Mouse (Mus musculus) liver, embryonic 11.5 days (tissue): ENCODE measurements around the gene Ibtk. TPM values are rescaled to one million over a fixed set of nuclear protein-coding genes. Genes with fewer than 3 reads are reported as not detected.

Experiments used
- ATAC-seq: fragments of 200-750 bp; cut with Nextera tagmentation; replicated peaks from 2 replicates; pipeline ENCODE4 v1.8.0; 2017; ENCODE audit warnings: moderate number of reproducible peaks, mild to moderate bottlenecking, moderate TSS enrichment, moderate library complexity; ENCODE audit not compliant: low FRiP score
- DNase-seq: peaks from one replicate; pipeline ENCODE4 v3.0.0-alpha.2; 2017; ENCODE audit warnings: low spot score
- H3K27ac ChIP-seq: fragments of 300-500 bp; sonication (generic); 2 replicates; pipeline ENCODE4 v1.5.1; 2014; ENCODE audit warnings: mild to moderate bottlenecking, low read depth, low read length, control low read depth
- H3K27me3 ChIP-seq: fragments of 300-500 bp; sonication (generic); replicated peaks from 2 replicates; pipeline ENCODE4 v1.6.1; 2014; ENCODE audit warnings: low read length, mixed read lengths; ENCODE audit not compliant: control insufficient read depth, insufficient read depth
- H3K36me3 ChIP-seq: fragments of 300-500 bp; sonication (generic); 2 replicates; pipeline ENCODE4 v1.6.1; 2014; ENCODE audit warnings: mild to moderate bottlenecking, low read length, moderate library complexity, mixed read lengths; ENCODE audit not compliant: control insufficient read depth, insufficient read depth
- H3K4me1 ChIP-seq: fragments of 300-500 bp; sonication (generic); replicated peaks from 2 replicates; pipeline ENCODE4 v1.6.1; 2014; ENCODE audit warnings: low read length, mixed read lengths; ENCODE audit not compliant: control insufficient read depth, insufficient read depth
- H3K4me2 ChIP-seq: fragments of 300-500 bp; sonication (generic); 2 replicates; pipeline ENCODE4 v1.6.1; 2014; ENCODE audit warnings: mild to moderate bottlenecking, control low read depth, moderate library complexity
- H3K4me3 ChIP-seq: fragments of 300-500 bp; sonication (generic); 2 replicates; pipeline ENCODE4 v1.5.1; 2014; ENCODE audit warnings: low read depth, low read length, control low read depth
- H3K9ac ChIP-seq: fragments of 300-500 bp; sonication (generic); 2 replicates; pipeline ENCODE4 v1.6.1; 2014; ENCODE audit warnings: low read depth, low read length, control low read depth
- H3K9me3 ChIP-seq: fragments of 300-500 bp; sonication (generic); 2 replicates; pipeline ENCODE4 v1.6.1; 2016; ENCODE audit warnings: low read length, inconsistent platforms, mixed read lengths; ENCODE audit not compliant: control insufficient read depth
- WGBS: fragments of 180-500 bp; shearing (Covaris S2); extraction: QIAGEN DNeasy Blood & Tissue Kit; methylation state at CpG from one replicate; pipeline ENCODE4 v1.1.7; 2014; 5-methylcytosine and 5-hydroxymethylcytosine counted together
- polyA plus RNA-seq: library from polyadenylated mRNA; unstranded; fragments of >200 nt; fragmentation: Nextera tagmentation; extraction: Ambion mirVana; gene quantifications from 2 replicates; pipeline ENCODE4 v1.2.1, GENCODE M21; 2014

The Ibtk gene
- polyA plus RNA-seq, 1 experiment from 2014 or later: 33.2 TPM

GRCm38 (mm10) chr9:85742107-85742506 lies 7.0 kb downstream of the Ibtk start:
- DNase-seq (no peak), ATAC-seq (no peak)
- Histone ChIP-seq H3K27me3 (no peaks in the 10 kb centered on the region), H3K36me3 (peaks cover 9% of the 10 kb centered on the region; the same call in 1 of the 2 replicates), H3K9me3 (no peaks in the 10 kb centered on the region), H3K4me1 (no peaks in the 10 kb centered on the region), H3K9ac (no peak overlapping the region), H3K4me2 (no peak overlapping the region), H3K27ac (no peak overlapping the region), H3K4me3 (no peak overlapping the region)
- WGBS: 93% methylated on average over 4 of the region's 4 CpGs

- H3K9ac ChIP-seq: no peak overlapping the region
- no peak overlapping the region for H3K4me3 ChIP-seq
- H3K4me2 ChIP-seq: no peak overlapping the region
- H3K9me3 ChIP-seq: no peaks in the 10 kb centered on the region
- no peaks in the 10 kb centered on the region for H3K4me1 ChIP-seq
- no peaks in the 10 kb centered on the region for H3K27me3 ChIP-seq
- 91% methylated on average over 4 of the region's 4 CpGs for WGBS
- H3K36me3 ChIP-seq: peaks cover 15% of the 10 kb centered on the region; the same call in 1 of the 2 replicates
- DNase-seq: no peak
- ATAC-seq: no peak
- H3K27ac ChIP-seq: no peak overlapping the region
These were observed 9.9 kb downstream of the Ibtk start for GRCm38 (mm10) chr9:85739279-85739678.

- DNase-seq (no peak), ATAC-seq (no peak)
- Histone ChIP-seq H3K36me3 (peaks cover 24% of the 10 kb centered on the region), H3K4me2 (no peak overlapping the region), H3K4me3 (no peak overlapping the region), H3K9ac (no peak overlapping the region), H3K4me1 (no peaks in the 10 kb centered on the region), H3K27ac (no peak overlapping the region), H3K9me3 (no peaks in the 10 kb centered on the region), H3K27me3 (no peaks in the 10 kb centered on the region)
- 90% methylated on average over 4 of the region's 4 CpGs for WGBS
These were observed 14.3 kb downstream of the Ibtk start for GRCm38 (mm10) chr9:85734821-85735220.

GRCm38 (mm10) chr9:85724078-85724477 lies 25.1 kb downstream of the Ibtk start:
- WGBS: 94% methylated on average over 9 of the region's 9 CpGs
- H3K9ac ChIP-seq: no peak overlapping the region
- no peak for DNase-seq

GRCm38 (mm10) chr9:85717336-85717735 lies 31.8 kb downstream of the Ibtk start:
- Histone ChIP-seq H3K9ac (no peak overlapping the region), H3K4me1 (no peaks in the 10 kb centered on the region), H3K27me3 (no peaks in the 10 kb centered on the region), H3K4me3 (no peak overlapping the region), H3K9me3 (no peaks in the 10 kb centered on the region), H3K27ac (no peak overlapping the region), H3K36me3 (peaks cover 36% of the 10 kb centered on the region), H3K4me2 (no peak overlapping the region)
- WGBS: 91% methylated on average over 7 of the region's 7 CpGs
- ATAC-seq (no peak), DNase-seq (no peak)

More at GRCm38 (mm10) chr9:85724078-85724477, 25.1 kb downstream of the Ibtk start:
- Histone ChIP-seq H3K27ac (no peak overlapping the region), H3K9me3 (no peaks in the 10 kb centered on the region), H3K4me2 (no peak overlapping the region), H3K36me3 (peaks cover 33% of the 10 kb centered on the region), H3K4me1 (no peaks in the 10 kb centered on the region), H3K4me3 (no peak overlapping the region), H3K27me3 (no peaks in the 10 kb centered on the region)
- no peak for ATAC-seq

GRCm38 (mm10) chr9:85707302-85707701 lies 41.8 kb downstream of the Ibtk start:
- no peak overlapping the region for H3K4me2 ChIP-seq
- WGBS: 92% methylated on average over 6 of the region's 6 CpGs
- no peak overlapping the region for H3K4me3 ChIP-seq
- no peaks in the 10 kb centered on the region for H3K9me3 ChIP-seq
- no peak overlapping the region for H3K27ac ChIP-seq
- H3K36me3 ChIP-seq: peaks cover 44% of the 10 kb centered on the region
- DNase-seq: no peak
- H3K4me1 ChIP-seq: no peaks in the 10 kb centered on the region
- no peak overlapping the region for H3K9ac ChIP-seq
- no peaks in the 10 kb centered on the region for H3K27me3 ChIP-seq
- ATAC-seq: no peak

GRCm38 (mm10) chr9:85701981-85702380 lies 47.2 kb downstream of the Ibtk start:
- WGBS: 78% methylated on average over 5 of the region's 5 CpGs

GRCm38 (mm10) chr9:85695606-85696005 lies 53.5 kb downstream of the Ibtk start:
- Histone ChIP-seq H3K4me2 (no peak overlapping the region), H3K27me3 (no peaks in the 10 kb centered on the region), H3K4me3 (no peak overlapping the region), H3K9ac (no peak overlapping the region), H3K27ac (no peak overlapping the region), H3K4me1 (no peaks in the 10 kb centered on the region), H3K9me3 (no peaks in the 10 kb centered on the region), H3K36me3 (peaks cover 8% of the 10 kb centered on the region; the same call in 1 of the 2 replicates)
- no peak for DNase-seq
- ATAC-seq: no peak
- WGBS: 96% methylated on average over 3 of the region's 3 CpGs

More at GRCm38 (mm10) chr9:85701981-85702380, 47.2 kb downstream of the Ibtk start:
- no peak for ATAC-seq
- no peak overlapping the region for H3K9ac ChIP-seq
- no peaks in the 10 kb centered on the region for H3K9me3 ChIP-seq
- H3K4me1 ChIP-seq: no peaks in the 10 kb centered on the region
- no peak overlapping the region for H3K4me3 ChIP-seq
- no peak for DNase-seq
- no peak overlapping the region for H3K4me2 ChIP-seq
- H3K36me3 ChIP-seq: peaks cover 29% of the 10 kb centered on the region
- no peaks in the 10 kb centered on the region for H3K27me3 ChIP-seq
- H3K27ac ChIP-seq: no peak overlapping the region

- no peak overlapping the region for H3K27ac ChIP-seq
- peaks cover 24% of the 10 kb centered on the region for H3K36me3 ChIP-seq
- H3K4me2 ChIP-seq: no peak overlapping the region
- WGBS: 65% methylated on average over 6 of the region's 6 CpGs
- no peaks in the 10 kb centered on the region for H3K27me3 ChIP-seq
- no peak overlapping the region for H3K9ac ChIP-seq
- ATAC-seq: peak; percentile 60; the same call in 1 of the 2 replicates
- no peaks in the 10 kb centered on the region for H3K4me1 ChIP-seq
- no peak overlapping the region for H3K4me3 ChIP-seq
- DNase-seq: no peak
- H3K9me3 ChIP-seq: no peaks in the 10 kb centered on the region
These were observed 55.7 kb downstream of the Ibtk start for GRCm38 (mm10) chr9:85693231-85694116.
